In genomic region chr15:80430324-80430723, GRCm38 (mm10) we compare ENCODE assay signal across 19 mouse cellular contexts.
A peak's percentile ranks its signal among the peaks of the same experiment; 100 is the strongest.
DNase-seq lines count a peak whose midpoint lies in the region; ATAC-seq and TF ChIP-seq lines count a peak whose summit lies in the region.
"Had no signal": no experiment of that assay in that cellular context is flagged by ENCODE, and none has a peak within 500 bp of the region (broad histone marks: within the 10 kb centered on the region; RNA-seq: fewer than 3 reads in every experiment).

No protein-coding gene starts in this region.

- no peaks in the 10 kb centered on the region for H3K27me3 ChIP-seq in midbrain, embryonic 16.5 days (ENCODE audit: control insufficient read depth, insufficient read depth, low read depth, low read length)
- H3K27me3 ChIP-seq: embryonic facial prominence, embryonic 12.5 days; limb, embryonic 12.5 days had no signal

- peak overlapping the region; percentile 27 for H3K4me2 ChIP-seq in midbrain, embryonic 16.5 days (ENCODE audit: low read length)
- H3K4me2 ChIP-seq: embryonic facial prominence, embryonic 12.5 days; limb, embryonic 12.5 days had no signal

- H3K27ac ChIP-seq in cortical plate, adult 2 months (ENCODE audit: insufficient read depth, low read length) = no peak overlapping the region
- no peak overlapping the region for H3K27ac ChIP-seq in midbrain, embryonic 16.5 days (ENCODE audit: low read length)
- H3K27ac ChIP-seq: embryonic facial prominence, embryonic 12.5 days; limb, embryonic 12.5 days; liver, embryonic 14.5 days; stomach, postnatal 0 days had no signal

- TF ChIP-seq POLR2A in cortical plate, adult 2 months (IDR thresholded peaks at IDR 0.05; ENCODE audit: extremely low read depth, insufficient read depth, low read length) = no peak

- no peaks in the 10 kb centered on the region for H3K36me3 ChIP-seq in midbrain, embryonic 16.5 days (ENCODE audit: control insufficient read depth, insufficient read depth, low read length)
- H3K36me3 ChIP-seq: embryonic facial prominence, embryonic 12.5 days; G1E; limb, embryonic 12.5 days had no signal

- 61% methylated on average over 11 of the region's 11 CpGs for WGBS in midbrain, embryonic 16.5 days

- no peak; the same call in 1 of the 2 replicates for ATAC-seq in midbrain, embryonic 16.5 days
- ATAC-seq in inflammation-experienced regulatory T-cells, adult 6 months = no peak

- H3K4me1 ChIP-seq in cortical plate, adult 2 months (ENCODE audit: control insufficient read depth, insufficient read depth, low read length) = no peaks in the 10 kb centered on the region
- H3K4me1 ChIP-seq in midbrain, embryonic 16.5 days (ENCODE audit: control insufficient read depth, insufficient read depth, low read length) = peaks cover 3% of the 10 kb centered on the region
- H3K4me1 ChIP-seq: embryonic facial prominence, embryonic 12.5 days; limb, embryonic 12.5 days had no signal

- DNase-seq in left cerebral cortex, adult 18-20 months (ENCODE audit: low spot score in 2 of 2) = peak; percentile 31 to 35
- DNase-seq in left cerebral cortex, adult 9 months (ENCODE audit: low spot score in 2 of 2) = no peak
- peak; percentile 12 for DNase-seq in R1 (ENCODE audit: low read depth, low spot score)
- no peak for DNase-seq in spleen, postnatal 36 days (ENCODE audit: low spot score in 2 of 2)
- no peak for DNase-seq in frontal cortex, postnatal 25 days (ENCODE audit: low spot score in 2 of 2)
- DNase-seq: adrenal gland, adult 2 months; cerebellum, adult 11 months; cerebellum, postnatal 36 days; gastrocnemius, postnatal 25 days; layer of hippocampus, postnatal 36 days; thymus, postnatal 25 days had no signal

- TF ChIP-seq CTCF in cortical plate, adult 2 months (IDR thresholded peaks at IDR 0.05; ENCODE audit: extremely low read depth, insufficient read depth, low read length) = no peak

- peak overlapping the region; percentile 20; the same call in 1 of the 2 replicates for H3K4me3 ChIP-seq in cortical plate, adult 2 months (ENCODE audit: insufficient read depth, low read length)
- H3K4me3 ChIP-seq in midbrain, embryonic 16.5 days (ENCODE audit: low read depth, low read length) = no peak overlapping the region
- H3K4me3 ChIP-seq: embryonic facial prominence, embryonic 12.5 days; limb, embryonic 12.5 days had no signal

- H3K9me3 ChIP-seq in midbrain, embryonic 16.5 days (replicated peaks; ENCODE audit: control insufficient read depth, low read length, poor library complexity, severe bottlenecking) = no peaks in the 10 kb centered on the region
- H3K9me3 ChIP-seq: embryonic facial prominence, embryonic 12.5 days; G1E; limb, embryonic 12.5 days had no signal

- no peak overlapping the region for H3K9ac ChIP-seq in midbrain, embryonic 16.5 days (ENCODE audit: low read depth, low read length)
- H3K9ac ChIP-seq: embryonic facial prominence, embryonic 12.5 days; limb, embryonic 12.5 days; liver, embryonic 14.5 days had no signal

Comparison
In these comparisons a context has a peak if more than half of its experiments do, and no peak if none do; other contexts are left out.
1. DNase-seq: peak in left cerebral cortex, adult 18-20 months (2 of 2) and R1 (single experiment); none in left cerebral cortex, adult 9 months (0 of 2), spleen, postnatal 36 days (0 of 2) and frontal cortex, postnatal 25 days (0 of 2).